Mouse (Mus musculus): ENCODE measurements at regions not wholly inside any gene's neighbourhood (a gene's known extent, or its start where the extent isn't known, plus 50 kb on each side); places are given as distances from the start of the nearest gene placed in this dataset.
"Not testable (repeated sequence)": the region's sequence is repeated elsewhere in the genome, so short reads cannot be mapped to it uniquely, and the experiment has no call there.

GRCm38 (mm10) chr8:60728339-60728738 lies 95.7 kb downstream of the Mfap3l start:
- no peak for DNase-seq (ENCODE audit: low spot score in 2 of 2)

GRCm38 (mm10) chr8:60732545-60732944 lies 99.9 kb downstream of the Mfap3l start:
- no peak for DNase-seq (ENCODE audit: low spot score in 2 of 2)

- DNase-seq (ENCODE audit: low spot score in 2 of 2): no peak
Measured at GRCm38 (mm10) chr8:60735961-60736360, 103.3 kb downstream of the Mfap3l start.

- no peak for DNase-seq (ENCODE audit: low spot score in 2 of 2)
Measured at GRCm38 (mm10) chr8:60736401-60736800, 103.8 kb downstream of the Mfap3l start.

GRCm38 (mm10) chr8:60736913-60737312 lies 104.3 kb downstream of the Mfap3l start:
- no peak for DNase-seq (ENCODE audit: low spot score in 2 of 2)

- DNase-seq (ENCODE audit: low spot score in 2 of 2): no peak
Measured at GRCm38 (mm10) chr8:60737616-60738015, 105.0 kb downstream of the Mfap3l start.

- DNase-seq (ENCODE audit: low spot score in 2 of 2): no peak
Measured at GRCm38 (mm10) chr8:60745877-60746276, 113.2 kb downstream of the Mfap3l start.

GRCm38 (mm10) chr8:60746486-60746885 lies 113.9 kb downstream of the Mfap3l start:
- no peak for DNase-seq (ENCODE audit: low spot score in 2 of 2)

GRCm38 (mm10) chr8:60755704-60756415 lies 123.2 kb downstream of the Mfap3l start:
- DNase-seq (ENCODE audit: low spot score in 2 of 2): no peak

GRCm38 (mm10) chr8:60763959-60764358 lies 126.3 kb upstream of the Hpf1 start:
- no peak for DNase-seq (ENCODE audit: low spot score in 2 of 2)

GRCm38 (mm10) chr8:60773350-60773749 lies 116.9 kb upstream of the Hpf1 start:
- DNase-seq (ENCODE audit: low spot score in 2 of 2): peak; percentile 51 to 65

- DNase-seq (ENCODE audit: low spot score in 2 of 2): not testable (repeated sequence)
Measured at GRCm38 (mm10) chr8:60776251-60776650, 114.0 kb upstream of the Hpf1 start.

- no peak for DNase-seq (ENCODE audit: low spot score in 2 of 2)
Measured at GRCm38 (mm10) chr8:60785049-60785448, 105.2 kb upstream of the Hpf1 start.

GRCm38 (mm10) chr8:60790453-60790852 lies 99.8 kb upstream of the Hpf1 start:
- DNase-seq (ENCODE audit: low spot score in 2 of 2): no peak

- DNase-seq (ENCODE audit: low spot score in 2 of 2): no peak
Measured at GRCm38 (mm10) chr8:60792518-60792917, 97.7 kb upstream of the Hpf1 start.

GRCm38 (mm10) chr8:60804787-60805186 lies 85.4 kb upstream of the Hpf1 start:
- DNase-seq (ENCODE audit: low spot score in 2 of 2): no peak

GRCm38 (mm10) chr8:60806772-60807171 lies 83.4 kb upstream of the Hpf1 start:
- no peak for DNase-seq (ENCODE audit: low spot score in 2 of 2)

GRCm38 (mm10) chr8:60809806-60810205 lies 80.4 kb upstream of the Hpf1 start:
- no peak for DNase-seq (ENCODE audit: low spot score in 2 of 2)

GRCm38 (mm10) chr8:60810955-60811354 lies 79.3 kb upstream of the Hpf1 start:
- DNase-seq (ENCODE audit: low spot score in 2 of 2): no peak

- DNase-seq (ENCODE audit: low spot score in 2 of 2): no peak
Measured at GRCm38 (mm10) chr8:60825676-60826442, 64.4 kb upstream of the Hpf1 start.

GRCm38 (mm10) chr8:60827241-60827640 lies 63.0 kb upstream of the Hpf1 start:
- no peak for DNase-seq (ENCODE audit: low spot score in 2 of 2)

GRCm38 (mm10) chr8:60829093-60829492 lies 61.1 kb upstream of the Hpf1 start:
- DNase-seq (ENCODE audit: low spot score in 2 of 2): no peak

GRCm38 (mm10) chr8:60830556-60830955 lies 59.7 kb upstream of the Hpf1 start:
- DNase-seq (ENCODE audit: low spot score in 2 of 2): no peak

Data from left cerebral cortex, adult 18-20 months (tissue).